Mouse (Mus musculus) megakaryocyte-erythroid progenitor cell, adult 5-6 weeks (primary cell): ENCODE data around the gene Ogfrl1. TPM values are rescaled to one million over a fixed set of nuclear protein-coding genes. Genes with fewer than 3 reads are reported as not detected.
A peak's percentile ranks its signal among the peaks of the same experiment; 100 is the strongest.

Source experiments
- ATAC-seq: replicated peaks from 2 replicates; pipeline ENCODE4 v1.8.0; 2016; ENCODE audit warnings: mild to moderate bottlenecking, inconsistent platforms; ENCODE audit not compliant: severe bottlenecking, poor library complexity, low FRiP score, low TSS enrichment
- total RNA-seq, 2 experiments: library from RNA; stranded (forward) in 1 of 2; stranded (reverse) in 1 of 2; fragments of 200-1000, 215-1000 nt in 1 of 2; fragments of >200 nt in 1 of 2; fragmentation: Nextera tagmentation in 1 of 2; gene quantifications; 2 replicates each; pipeline ENCODE4 v1.2.3; 2014 to 2017

The Ogfrl1 gene
- total RNA-seq, 2 experiments from 2014 or later, result 20.9 to 22.1 TPM

DNA sequence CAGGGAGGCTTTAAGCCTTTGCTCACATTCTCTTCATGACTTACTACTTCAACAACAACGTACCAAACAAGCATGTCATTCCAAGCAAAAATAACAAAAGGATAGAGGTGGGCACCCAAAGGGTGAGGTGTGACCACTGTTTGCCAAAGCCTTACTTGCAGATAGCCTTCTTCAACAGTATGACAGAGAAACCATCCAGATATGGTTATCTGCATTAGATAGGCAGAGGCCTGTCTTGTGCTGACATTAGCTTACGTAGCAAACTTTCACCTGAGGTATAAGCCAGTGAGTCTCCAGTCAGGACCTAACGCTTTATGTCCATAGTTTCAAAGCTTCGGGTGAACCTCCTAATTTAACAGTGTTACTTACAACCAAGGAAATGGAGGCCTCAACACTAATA lies 23.4 kb downstream of the Ogfrl1 start:
- peak; percentile 67 for ATAC-seq

GRCm38 (mm10) chr1:23365614-23366013 lies 32.0 kb downstream of the Ogfrl1 start:
- 0 out of 2 replicates have a peak, but pooled peaks have one; percentile 37 for ATAC-seq

- no peak for ATAC-seq
Observed at GRCm38 (mm10) chr1:23352895-23353294, 44.7 kb downstream of the Ogfrl1 start.

DNA sequence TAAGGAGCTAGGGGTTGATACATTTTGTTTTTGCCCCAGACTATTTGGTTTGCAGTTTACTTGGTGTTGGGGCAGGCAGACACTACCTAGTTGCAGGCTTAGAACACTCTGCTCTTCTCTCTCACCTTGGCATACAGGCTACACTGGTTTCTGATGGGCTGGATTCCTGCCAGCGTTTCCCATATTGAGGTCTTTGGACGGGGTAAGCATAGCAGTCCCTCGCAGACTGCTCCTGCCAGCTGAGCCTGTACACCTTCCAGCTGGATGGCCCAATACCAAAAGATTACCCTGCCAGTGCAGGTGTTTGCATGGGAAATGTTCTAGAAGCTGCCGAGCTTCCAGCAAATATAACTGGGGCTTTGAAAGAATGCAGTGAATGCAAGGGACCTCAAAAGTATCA lies 45.8 kb downstream of the Ogfrl1 start:
- ATAC-seq, result no peak

- ATAC-seq, result no peak
Observed at GRCm38 (mm10) chr1:23345633-23346032, 51.9 kb downstream of the Ogfrl1 start.

DNA sequence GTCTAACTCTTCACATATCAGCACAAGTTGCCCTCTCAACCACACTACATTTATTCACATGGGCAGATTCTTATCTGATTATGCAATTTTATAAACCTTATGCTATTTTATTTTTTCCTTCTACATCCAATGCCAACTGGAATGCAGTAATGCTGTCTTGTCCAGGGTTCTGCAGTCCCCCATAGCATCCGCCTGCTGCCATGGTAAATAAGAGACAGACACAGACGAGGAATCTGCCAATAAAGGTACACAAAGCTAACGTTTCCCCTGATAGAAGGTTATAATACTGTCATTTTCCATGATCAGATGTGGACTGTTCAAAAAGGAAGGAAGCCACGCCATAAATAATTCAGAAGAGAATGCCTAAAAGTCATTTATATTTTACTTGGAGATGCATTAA lies 54.7 kb downstream of the Ogfrl1 start:
- no peak for ATAC-seq

DNA sequence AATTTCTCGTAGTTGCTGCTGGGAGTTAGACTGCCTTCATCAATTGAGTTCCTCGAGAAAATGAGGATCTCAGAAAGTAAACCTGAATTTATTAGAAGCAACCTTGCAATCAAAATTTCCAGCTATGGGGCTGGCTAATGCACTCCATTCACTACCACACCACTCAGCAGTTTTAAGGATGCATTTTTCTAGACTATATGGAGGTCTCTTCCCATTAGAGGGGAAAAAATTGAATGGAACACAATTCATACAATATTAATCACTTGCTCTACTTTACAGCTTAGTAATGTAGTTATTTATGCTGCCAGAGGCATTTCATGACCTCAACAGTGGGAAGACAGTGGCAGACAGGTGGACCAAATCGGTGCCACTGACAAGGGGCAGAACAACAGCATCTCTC lies 55.3 kb downstream of the Ogfrl1 start:
- ATAC-seq, result no peak

GRCm38 (mm10) chr1:23335726-23336363 lies 61.7 kb downstream of the Ogfrl1 start:
- ATAC-seq, result peak; percentile 91

DNA sequence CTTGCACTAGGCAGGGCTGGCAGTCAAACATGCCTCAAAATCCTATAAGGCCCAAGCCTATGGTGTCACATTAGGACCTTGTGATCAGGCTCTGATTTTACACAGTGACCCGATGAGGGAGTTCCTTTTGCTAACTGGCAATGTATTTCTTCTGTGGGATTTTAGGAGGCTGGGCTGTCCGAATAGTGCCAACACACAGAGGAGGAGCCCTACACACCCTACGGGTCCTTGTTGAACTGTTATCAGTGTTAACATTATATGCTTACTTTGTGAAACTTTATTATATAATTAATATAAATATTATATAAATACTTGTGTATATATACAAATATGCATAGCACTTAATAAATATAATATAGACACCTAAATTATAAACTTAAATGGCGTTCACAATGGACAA lies 62.5 kb downstream of the Ogfrl1 start:
- no peak for ATAC-seq

DNA sequence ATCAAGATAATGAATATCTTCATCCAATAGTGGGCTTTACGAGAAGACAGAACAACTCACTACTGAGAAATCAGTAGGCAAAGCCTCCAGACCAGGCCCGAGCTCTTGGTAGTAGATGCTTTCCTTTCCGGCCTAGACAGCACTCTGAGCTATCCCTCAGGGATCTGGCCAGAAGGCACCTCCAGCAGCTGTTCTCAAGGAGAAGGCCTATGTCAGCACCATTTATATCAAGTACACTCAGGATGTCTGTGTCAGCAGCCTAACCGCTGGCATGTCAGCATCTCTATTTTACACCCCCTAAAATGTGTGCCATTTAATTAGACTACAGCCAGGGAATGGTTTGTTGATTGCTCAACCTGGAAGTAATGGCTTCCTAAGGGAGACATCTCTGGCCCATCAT lies 65.4 kb downstream of the Ogfrl1 start:
- no peak for ATAC-seq

DNA sequence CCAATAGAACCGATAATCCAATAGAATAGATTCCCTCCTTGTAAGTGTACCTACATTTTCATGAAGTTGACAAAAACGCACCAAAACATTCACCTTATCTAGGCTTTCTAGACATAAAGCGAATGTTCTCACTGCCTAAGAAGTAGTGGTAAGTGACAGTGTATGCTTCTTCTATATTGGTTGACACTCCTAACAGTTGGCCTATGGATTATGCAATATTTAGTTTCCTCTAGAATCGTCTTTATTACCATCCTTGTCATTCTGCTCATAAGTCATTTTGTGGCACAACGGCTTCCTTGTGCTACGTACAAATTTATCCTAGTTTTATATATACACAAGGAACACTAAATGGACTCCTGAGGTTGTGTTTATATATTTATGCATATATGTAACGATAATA lies 72.4 kb downstream of the Ogfrl1 start:
- no peak for ATAC-seq

- ATAC-seq, result no peak
Observed at GRCm38 (mm10) chr1:23324226-23324625, 73.3 kb downstream of the Ogfrl1 start.

- no peak for ATAC-seq
Observed at GRCm38 (mm10) chr1:23323286-23323685, 74.3 kb downstream of the Ogfrl1 start.

GRCm38 (mm10) chr1:23322208-23322607 lies 75.4 kb downstream of the Ogfrl1 start:
- no peak for ATAC-seq

DNA sequence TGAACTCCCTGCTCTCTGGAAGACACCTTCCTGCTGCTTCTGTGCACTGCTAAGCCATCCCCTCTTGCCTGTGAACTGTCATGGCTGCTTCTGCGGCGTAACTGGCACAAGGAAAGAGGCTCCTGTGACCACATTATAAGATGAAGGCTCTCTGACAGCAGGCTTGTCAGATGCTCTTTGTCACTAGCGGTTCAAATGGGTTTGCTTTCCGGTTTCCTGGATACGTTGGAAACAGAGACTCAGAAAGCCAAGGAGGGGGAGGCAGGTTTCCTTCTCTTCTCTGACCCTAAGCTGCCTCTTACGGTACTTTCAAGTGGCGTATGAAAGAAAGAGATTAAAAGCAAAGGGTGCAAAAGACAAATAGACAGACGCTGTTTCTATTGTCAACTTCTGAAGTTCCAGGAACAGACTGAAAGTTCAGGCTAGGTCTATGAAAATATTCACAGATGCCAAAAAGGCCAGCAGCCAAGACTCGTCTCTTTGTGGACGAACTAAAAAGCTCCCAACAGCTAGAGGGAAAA lies 76.2 kb downstream of the Ogfrl1 start:
- 0 out of 2 replicates have a peak, but pooled peaks have one; percentile 30 for ATAC-seq

GRCm38 (mm10) chr1:23320591-23321195 lies 76.9 kb downstream of the Ogfrl1 start:
- ATAC-seq, result peak; percentile 10; the same call in 1 of the 2 replicates
